Mouse (Mus musculus): ENCODE measurements around the gene Mgrn1. TPM values are rescaled to one million over a fixed set of nuclear protein-coding genes. Genes with fewer than 3 reads are reported as not detected.

The Mgrn1 gene
- polyA plus RNA-seq, 2 experiments: 87.7 to 101 TPM

GRCm38 (mm10) chr16:4903491-4904102, 17.5 kb downstream of the Mgrn1 start:
- DNase-seq (ENCODE audit: low spot score) (no peak), ATAC-seq (ENCODE audit: low FRiP score, low read depth) (no peak; the same call in 1 of the 2 replicates)
- no peaks in the 10 kb centered on the region for H3K27me3 ChIP-seq (ENCODE audit: control insufficient read depth, insufficient read depth, low read length)
- peaks cover 5% of the 10 kb centered on the region for H3K36me3 ChIP-seq (ENCODE audit: control insufficient read depth, insufficient read depth, low read length)
- H3K9me3 ChIP-seq (ENCODE audit: control insufficient read depth, low read length): no peaks in the 10 kb centered on the region
- H3K9ac ChIP-seq (ENCODE audit: low read depth, low read length, severe bottlenecking): no peak overlapping the region
- WGBS: 83% methylated on average over 6 of the region's 6 CpGs
- no peak overlapping the region for H3K4me2 ChIP-seq (replicated peaks; ENCODE audit: low read depth, low read length, severe bottlenecking)
- TF ChIP-seq POLR2A (IDR thresholded peaks at IDR 0.05; ENCODE audit: borderline replicate concordance, extremely low read depth, insufficient read depth, insufficient read length): no peak
- no peak overlapping the region for H3K4me3 ChIP-seq (replicated peaks; ENCODE audit: low read length)
- no peaks in the 10 kb centered on the region for H3K4me1 ChIP-seq (ENCODE audit: control insufficient read depth, insufficient read depth, low read length)
- no peak overlapping the region for H3K27ac ChIP-seq (replicated peaks; ENCODE audit: low read depth, low read length)

- Histone ChIP-seq H3K4me2 (replicated peaks; ENCODE audit: low read depth, low read length, severe bottlenecking) (no peak overlapping the region), H3K27ac (replicated peaks; ENCODE audit: low read depth, low read length) (0 out of 2 replicates have a peak overlapping the region, but pooled peaks have one; percentile 33), H3K4me3 (replicated peaks; ENCODE audit: low read length) (no peak overlapping the region), H3K9me3 (ENCODE audit: control insufficient read depth, low read length) (no peaks in the 10 kb centered on the region), H3K4me1 (ENCODE audit: control insufficient read depth, insufficient read depth, low read length) (no peaks in the 10 kb centered on the region), H3K36me3 (ENCODE audit: control insufficient read depth, insufficient read depth, low read length) (peaks cover 17% of the 10 kb centered on the region), H3K27me3 (ENCODE audit: control insufficient read depth, insufficient read depth, low read length) (no peaks in the 10 kb centered on the region), H3K9ac (ENCODE audit: low read depth, low read length, severe bottlenecking) (0 out of 2 replicates have a peak overlapping the region, but pooled peaks have one; percentile 4)
- no peak for DNase-seq (ENCODE audit: low spot score)
- TF ChIP-seq POLR2A (IDR thresholded peaks at IDR 0.05; ENCODE audit: borderline replicate concordance, extremely low read depth, insufficient read depth, insufficient read length): no peak
- WGBS: 84% methylated on average over 3 of the region's 3 CpGs
- ATAC-seq (ENCODE audit: low FRiP score, low read depth): no peak
These were observed 18.8 kb downstream of the Mgrn1 start for GRCm38 (mm10) chr16:4904878-4905277.

- Histone ChIP-seq H3K27ac (replicated peaks; ENCODE audit: low read depth, low read length) (no peak overlapping the region), H3K4me1 (ENCODE audit: control insufficient read depth, insufficient read depth, low read length) (no peaks in the 10 kb centered on the region), H3K4me3 (replicated peaks; ENCODE audit: low read length) (no peak overlapping the region), H3K9ac (ENCODE audit: low read depth, low read length, severe bottlenecking) (no peak overlapping the region), H3K27me3 (ENCODE audit: control insufficient read depth, insufficient read depth, low read length) (no peaks in the 10 kb centered on the region), H3K9me3 (ENCODE audit: control insufficient read depth, low read length) (no peaks in the 10 kb centered on the region), H3K4me2 (replicated peaks; ENCODE audit: low read depth, low read length, severe bottlenecking) (no peak overlapping the region), H3K36me3 (ENCODE audit: control insufficient read depth, insufficient read depth, low read length) (peaks cover 24% of the 10 kb centered on the region)
- WGBS: 14% methylated on average over 1 of the region's 1 CpGs
- ATAC-seq (ENCODE audit: low FRiP score, low read depth) (no peak), DNase-seq (ENCODE audit: low spot score) (no peak)
- TF ChIP-seq POLR2A (IDR thresholded peaks at IDR 0.05; ENCODE audit: borderline replicate concordance, extremely low read depth, insufficient read depth, insufficient read length): no peak
These were observed 19.5 kb downstream of the Mgrn1 start for GRCm38 (mm10) chr16:4905591-4905990.

- Histone ChIP-seq H3K4me3 (replicated peaks; ENCODE audit: low read length) (no peak overlapping the region), H3K4me1 (ENCODE audit: control insufficient read depth, insufficient read depth, low read length) (no peaks in the 10 kb centered on the region), H3K27me3 (ENCODE audit: control insufficient read depth, insufficient read depth, low read length) (no peaks in the 10 kb centered on the region), H3K9me3 (ENCODE audit: control insufficient read depth, low read length) (no peaks in the 10 kb centered on the region), H3K36me3 (ENCODE audit: control insufficient read depth, insufficient read depth, low read length) (peaks cover 33% of the 10 kb centered on the region), H3K4me2 (replicated peaks; ENCODE audit: low read depth, low read length, severe bottlenecking) (no peak overlapping the region), H3K27ac (replicated peaks; ENCODE audit: low read depth, low read length) (no peak overlapping the region), H3K9ac (ENCODE audit: low read depth, low read length, severe bottlenecking) (no peak overlapping the region)
- DNase-seq (ENCODE audit: low spot score) (no peak), ATAC-seq (ENCODE audit: low FRiP score, low read depth) (no peak)
- TF ChIP-seq POLR2A (IDR thresholded peaks at IDR 0.05; ENCODE audit: borderline replicate concordance, extremely low read depth, insufficient read depth, insufficient read length): no peak
These were observed 20.5 kb downstream of the Mgrn1 start for GRCm38 (mm10) chr16:4906559-4906958.

GRCm38 (mm10) chr16:4907386-4907785, 21.3 kb downstream of the Mgrn1 start:
- ATAC-seq (ENCODE audit: low FRiP score, low read depth): no peak
- Histone ChIP-seq H3K9me3 (ENCODE audit: control insufficient read depth, low read length) (no peaks in the 10 kb centered on the region), H3K27ac (replicated peaks; ENCODE audit: low read depth, low read length) (no peak overlapping the region), H3K36me3 (ENCODE audit: control insufficient read depth, insufficient read depth, low read length) (peaks cover 41% of the 10 kb centered on the region), H3K4me2 (replicated peaks; ENCODE audit: low read depth, low read length, severe bottlenecking) (no peak overlapping the region), H3K4me3 (replicated peaks; ENCODE audit: low read length) (no peak overlapping the region), H3K9ac (ENCODE audit: low read depth, low read length, severe bottlenecking) (no peak overlapping the region), H3K27me3 (ENCODE audit: control insufficient read depth, insufficient read depth, low read length) (no peaks in the 10 kb centered on the region), H3K4me1 (ENCODE audit: control insufficient read depth, insufficient read depth, low read length) (no peaks in the 10 kb centered on the region)
- 62% methylated on average over 2 of the region's 2 CpGs for WGBS
- DNase-seq (ENCODE audit: low spot score): no peak
- no peak for TF ChIP-seq POLR2A (IDR thresholded peaks at IDR 0.05; ENCODE audit: borderline replicate concordance, extremely low read depth, insufficient read depth, insufficient read length)

Data from limb, embryonic 14.5 days (tissue).